16 mouse cellular contexts compared by ENCODE assay signal in genomic region chr3:101922366-101922765, GRCm38 (mm10). TPM values are rescaled to one million over a fixed set of nuclear protein-coding genes. Genes with fewer than 3 reads are reported as not detected.
DNase-seq lines count a peak whose midpoint lies in the region; ATAC-seq and TF ChIP-seq lines count a peak whose summit lies in the region.
"Had no signal": no experiment of that assay in that cellular context is flagged by ENCODE, and none has a peak within 500 bp of the region (broad histone marks: within the 10 kb centered on the region; RNA-seq: fewer than 3 reads in every experiment).

No protein-coding gene starts in this region.

- H3K36me3 ChIP-seq in liver, adult 2 months (ENCODE audit: control insufficient read depth, insufficient read depth, low read length): no peaks in the 10 kb centered on the region
- H3K36me3 ChIP-seq in testis, adult 2 months (ENCODE audit: control insufficient read depth, insufficient read depth, low read length): no peaks in the 10 kb centered on the region
- no peaks in the 10 kb centered on the region for H3K36me3 ChIP-seq in neural tube, embryonic 15.5 days
- H3K36me3 ChIP-seq: embryonic facial prominence, embryonic 12.5 days; forebrain, embryonic 10.5 days had no signal

- peak overlapping the region; percentile 82 for H3K4me2 ChIP-seq in neural tube, embryonic 15.5 days

- TF ChIP-seq POLR2A in cerebellum, adult 2 months (IDR thresholded peaks at IDR 0.05; ENCODE audit: borderline replicate concordance, insufficient read depth, low read length): no peak
- TF ChIP-seq POLR2A in liver, adult 2 months (IDR thresholded peaks at IDR 0.05; ENCODE audit: extremely low read depth, insufficient read depth, low read length): no peak
- no peak for TF ChIP-seq POLR2A in testis, adult 2 months (IDR thresholded peaks at IDR 0.05; ENCODE audit: control insufficient read depth, low read depth, low read length)

- H3K27me3 ChIP-seq in cerebellum, adult 2 months (ENCODE audit: control insufficient read depth, insufficient read depth, low read length): no peaks in the 10 kb centered on the region
- H3K27me3 ChIP-seq in liver, adult 2 months (ENCODE audit: control insufficient read depth, insufficient read depth, low read length): no peaks in the 10 kb centered on the region
- no peaks in the 10 kb centered on the region for H3K27me3 ChIP-seq in testis, adult 2 months (ENCODE audit: control insufficient read depth, insufficient read depth, low read length)
- no peaks in the 10 kb centered on the region for H3K27me3 ChIP-seq in neural tube, embryonic 15.5 days (replicated peaks)
- H3K27me3 ChIP-seq: CH12.LX; embryonic facial prominence, embryonic 12.5 days had no signal

- no peaks in the 10 kb centered on the region for H3K9me3 ChIP-seq in neural tube, embryonic 15.5 days (replicated peaks)
- H3K9me3 ChIP-seq: embryonic facial prominence, embryonic 12.5 days; forebrain, embryonic 10.5 days had no signal

- WGBS in cerebellum, adult 2 months: 34% methylated on average over 7 of the region's 7 CpGs
- 25% methylated on average over 7 of the region's 7 CpGs for WGBS in liver, adult 2 months
- WGBS in neural tube, embryonic 15.5 days: 73% methylated on average over 7 of the region's 7 CpGs

- H3K9ac ChIP-seq in liver, adult 2 months (ENCODE audit: low read depth, low read length): no peak overlapping the region
- H3K9ac ChIP-seq in neural tube, embryonic 15.5 days (replicated peaks): no peak overlapping the region
- H3K9ac ChIP-seq: embryonic facial prominence, embryonic 12.5 days had no signal

- peak in 1 of 2 experiments; percentile 32 for DNase-seq in cerebellum, adult 2 months
- no peak for DNase-seq in cerebellum, postnatal 14 days
- DNase-seq in liver, adult 2 months (ENCODE audit: extremely low read depth, low read depth, low spot score): peak; percentile 89
- DNase-seq in liver: no peak
- no peak for DNase-seq in testis, postnatal 10 days (ENCODE audit: low spot score)
- no peak for DNase-seq in right cerebral cortex, postnatal 36 days (ENCODE audit: low spot score in 2 of 2)
- DNase-seq: adrenal gland, postnatal 14 days; heart, adult 18-20 months; layer of hippocampus, adult 9-11 months had no signal

- no peak for TF ChIP-seq CTCF in cerebellum, adult 2 months (IDR thresholded peaks at IDR 0.05; ENCODE audit: borderline replicate concordance, insufficient read depth, low read depth, low read length)
- TF ChIP-seq CTCF in liver, adult 2 months (IDR thresholded peaks at IDR 0.05; ENCODE audit: low read depth, low read length): no peak
- no peak for TF ChIP-seq CTCF in testis, adult 2 months (IDR thresholded peaks at IDR 0.05; ENCODE audit: control insufficient read depth, insufficient read depth, insufficient replicate concordance, low read depth, low read length)

- no peaks in the 10 kb centered on the region for H3K79me2 ChIP-seq in liver, adult 2 months (ENCODE audit: control insufficient read depth, insufficient read depth, low read length)

- peak overlapping the region; percentile 40 for H3K4me3 ChIP-seq in cerebellum, adult 2 months (replicated peaks; ENCODE audit: insufficient read depth, low read depth, low read length)
- no peak overlapping the region for H3K4me3 ChIP-seq in liver, adult 2 months (ENCODE audit: insufficient read depth, low read depth, low read length)
- H3K4me3 ChIP-seq in testis, adult 2 months (ENCODE audit: control insufficient read depth, low read depth, low read length): peak overlapping the region; percentile 59
- H3K4me3 ChIP-seq in neural tube, embryonic 15.5 days (replicated peaks): no peak overlapping the region
- H3K4me3 ChIP-seq: embryonic facial prominence, embryonic 12.5 days had no signal

- peak overlapping the region; percentile 38; the same call in 1 of the 2 replicates for H3K27ac ChIP-seq in cerebellum, adult 2 months (ENCODE audit: insufficient read depth, low read length)
- no peak overlapping the region for H3K27ac ChIP-seq in liver, adult 2 months (replicated peaks; ENCODE audit: insufficient read depth, low read depth, low read length)
- H3K27ac ChIP-seq in testis, adult 2 months (ENCODE audit: control insufficient read depth, insufficient read depth, low read depth, low read length): no peak overlapping the region
- H3K27ac ChIP-seq in neural tube, embryonic 15.5 days (replicated peaks): no peak overlapping the region; the same call in 1 of the 2 replicates
- H3K27ac ChIP-seq: embryonic facial prominence, embryonic 12.5 days; forebrain, embryonic 10.5 days; kidney, postnatal 0 days had no signal

- no peak for ATAC-seq in neural tube, embryonic 15.5 days (ENCODE audit: low FRiP score)
- ATAC-seq: inflammation-experienced regulatory T-cells, adult 6 months had no signal

- H3K4me1 ChIP-seq in cerebellum, adult 2 months (ENCODE audit: control insufficient read depth, insufficient read depth, low read length): peaks cover 11% of the 10 kb centered on the region
- H3K4me1 ChIP-seq in liver, adult 2 months (ENCODE audit: control insufficient read depth, insufficient read depth, low read length): peaks cover 9% of the 10 kb centered on the region
- H3K4me1 ChIP-seq in testis, adult 2 months (ENCODE audit: control insufficient read depth, insufficient read depth, low read length): peaks cover 6% of the 10 kb centered on the region
- H3K4me1 ChIP-seq in neural tube, embryonic 15.5 days: peaks cover 43% of the 10 kb centered on the region

RNA-seq across cellular contexts. Expression of gene Slc22a15, which starts 1.9 kb away (rescaled TPM):
- 14.7 and 14.8 TPM in 2 replicates for polyA plus RNA-seq in cerebellum, adult 2 months (2012; rRNA removed)
- 3.5 and 3.8 TPM in 2 replicates for total RNA-seq in liver, adult 2 months (2014; rRNA removed)
- 5.8 and 10.5 TPM in 2 replicates for polyA plus RNA-seq in liver, adult 2 months (2012; rRNA removed)
- polyA plus RNA-seq in testis, adult 2 months (2012; rRNA removed): 52.7 and 54.7 TPM in 2 replicates
- polyA plus RNA-seq in neural tube, embryonic 15.5 days (2015; fragmentation: Nextera tagmentation; extraction: Ambion mirVana): 5.1 and 5.6 TPM in 2 replicates

Comparison
In these comparisons a context has a peak if more than half of its experiments do, and no peak if none do; other contexts are left out.
1. H3K4me3 ChIP-seq: peak in cerebellum, adult 2 months (single experiment) and testis, adult 2 months (single experiment); none in liver, adult 2 months (single experiment) and neural tube, embryonic 15.5 days (single experiment).